Mouse (Mus musculus) heart, adult 8-10 months (tissue): ENCODE data around the gene Usp25. TPM values are rescaled to one million over a fixed set of nuclear protein-coding genes. Genes with fewer than 3 reads are reported as not detected.

Experiments used
- DNase-seq: peaks from one replicate; pipeline ENCODE4 v3.0.0; 2022; ENCODE audit warnings: low spot score
- total RNA-seq, 4 experiments: library from RNA; stranded (reverse); gene quantifications; 2 replicates each; pipeline ENCODE4 v1.2.4; 2022

The Usp25 gene
- 10 to 100 TPM; 63.7 to 71.6 (median 65.6) TPM for total RNA-seq

DNA sequence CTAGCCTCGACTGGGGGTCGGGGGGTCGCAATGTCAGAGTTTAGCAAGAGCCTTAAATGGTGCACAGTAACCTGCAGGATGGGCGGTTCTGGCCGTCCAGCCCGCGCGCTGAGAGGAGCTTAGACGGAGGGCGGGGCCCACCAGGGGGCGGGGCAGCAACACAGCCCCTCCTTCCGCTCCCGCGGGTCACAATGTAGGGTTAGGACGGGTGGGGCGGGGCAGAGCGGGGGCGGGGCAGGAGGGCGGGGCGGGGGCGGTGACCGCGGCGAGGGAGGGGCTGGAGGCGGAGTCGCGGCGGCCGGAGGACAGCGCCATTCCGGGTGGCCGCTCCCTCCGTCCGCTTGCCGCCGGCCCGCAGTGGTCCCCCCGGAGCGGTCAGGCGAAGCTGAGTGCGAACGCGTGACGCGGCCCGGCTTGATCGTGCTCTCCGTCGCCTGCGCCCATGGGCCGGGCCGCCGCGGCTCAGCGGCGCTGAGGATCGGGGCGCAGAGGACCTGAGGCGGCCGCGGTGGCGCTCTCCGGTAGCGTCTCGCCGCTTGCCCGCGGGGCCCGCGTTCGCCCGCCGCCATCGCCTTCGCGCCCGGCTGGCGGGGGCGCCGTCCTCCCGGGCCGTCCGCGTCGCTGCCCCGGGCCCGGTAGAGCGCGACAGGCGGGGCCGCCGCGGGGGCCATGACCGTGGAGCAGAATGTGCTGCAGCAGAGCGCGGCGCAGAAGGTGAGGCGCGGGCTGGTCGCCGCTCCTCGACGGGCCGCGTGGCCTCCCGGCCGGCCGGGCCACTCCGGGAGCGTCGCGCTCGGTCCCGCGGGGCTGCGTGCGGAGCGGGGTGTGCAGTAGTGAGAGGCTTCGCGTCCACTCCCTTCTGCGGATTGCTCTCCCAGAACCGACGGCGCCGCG lies at the start of gene Usp25:
Usp25 (plus strand) TSS at position 280 of the 894 bp plus-strand sequence.
- DNase-seq: peak; percentile 89

DNA sequence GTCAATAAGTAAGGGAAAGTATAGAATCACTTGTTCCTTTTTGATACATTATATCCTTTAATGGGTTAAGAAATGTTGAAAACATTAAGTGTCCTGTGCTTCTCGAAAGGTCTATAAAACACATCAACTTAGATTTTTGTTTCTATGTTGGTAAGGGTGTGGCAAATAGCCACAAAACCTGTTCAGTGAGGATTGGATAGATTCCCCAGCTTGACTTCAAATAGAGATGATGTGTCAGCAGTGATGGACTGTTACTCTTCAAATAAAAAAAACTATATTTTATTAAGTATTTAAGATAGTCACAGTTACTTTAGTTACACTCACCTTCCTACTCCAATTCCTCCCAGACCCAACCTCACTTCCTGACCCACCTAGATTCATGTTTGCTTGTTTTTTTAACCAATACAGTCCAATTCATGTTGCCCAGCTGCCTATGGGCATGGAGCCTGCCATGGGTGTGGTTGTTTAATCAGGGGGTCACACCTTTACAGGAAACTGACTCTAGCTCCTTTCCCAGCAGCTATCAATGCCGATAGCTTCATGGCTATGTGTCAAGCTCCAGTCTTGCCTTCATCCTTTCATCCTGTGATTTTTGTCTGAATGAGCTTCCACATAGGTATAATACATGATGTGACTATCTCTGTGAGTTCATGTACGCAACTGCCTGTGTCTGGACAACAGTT lies 45.8 kb upstream of the Usp25 start:
- DNase-seq: no peak

DNA sequence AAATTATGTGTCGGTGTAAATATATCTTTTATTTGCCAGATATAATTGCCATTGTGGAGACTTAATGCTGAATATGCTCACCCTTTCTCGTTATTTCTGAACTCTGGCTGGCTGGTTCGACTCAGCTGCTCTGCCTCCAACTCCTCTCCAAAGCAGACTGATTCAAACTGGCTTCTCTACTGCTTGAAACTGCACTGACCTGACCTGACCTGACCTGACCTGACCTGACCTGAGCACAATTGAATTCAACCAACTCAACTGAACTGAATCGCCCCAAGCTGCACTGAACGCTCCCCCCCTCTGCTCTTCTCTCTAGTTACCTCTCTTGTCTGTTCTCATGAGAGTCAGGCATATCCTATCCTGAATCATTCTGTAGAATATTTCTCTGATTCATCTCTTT lies 42.3 kb upstream of the Usp25 start:
- no peak for DNase-seq

DNA sequence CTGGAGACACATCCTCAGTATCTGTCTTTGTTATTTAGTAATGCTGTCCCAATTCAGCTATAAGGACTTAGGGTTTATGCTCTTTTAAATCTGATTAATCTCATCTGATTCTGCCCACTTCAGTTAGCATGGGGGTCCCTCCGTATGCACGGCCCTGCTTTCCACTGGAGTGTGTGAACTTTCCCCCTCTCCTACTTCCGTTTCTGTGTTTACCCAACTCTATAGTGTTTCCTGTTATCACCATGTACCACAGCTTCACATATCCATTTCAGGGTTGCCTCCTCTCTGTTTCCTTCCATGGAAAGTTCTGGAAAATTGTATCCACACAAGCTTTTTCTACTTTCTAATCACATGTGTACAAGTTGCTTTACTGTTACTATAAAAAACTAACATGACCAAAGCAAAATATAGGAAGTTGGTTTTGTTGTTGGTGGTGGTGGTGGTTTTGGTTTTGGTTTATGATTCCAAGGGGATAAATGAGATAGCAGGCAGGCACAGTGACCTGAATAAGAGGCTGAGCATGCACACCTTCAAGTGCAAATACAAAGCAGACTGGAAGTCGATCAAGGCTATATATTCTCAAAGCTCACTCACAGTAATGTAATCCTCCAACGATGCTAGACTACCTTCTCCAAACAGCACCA lies 36.6 kb upstream of the Usp25 start:
- no peak for DNase-seq

DNA sequence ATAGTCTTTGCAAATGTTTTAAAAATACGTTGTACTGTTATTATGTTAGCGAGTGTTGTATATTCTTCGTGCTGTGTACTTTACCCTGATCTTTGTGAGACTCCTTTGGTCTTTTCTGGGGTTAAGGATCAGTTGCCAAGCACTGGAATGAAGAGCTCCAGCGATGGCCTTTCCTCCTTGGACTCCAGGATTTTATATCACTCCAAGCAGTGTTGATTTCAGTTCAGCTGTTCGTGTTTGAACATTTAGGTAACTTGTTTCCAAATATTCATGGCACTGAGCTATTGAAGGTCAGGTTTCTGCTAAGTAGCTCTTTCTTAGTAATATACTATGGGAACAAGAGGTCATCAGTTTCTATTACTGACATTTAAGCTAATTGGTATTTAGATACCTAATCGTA lies 29.8 kb upstream of the Usp25 start:
- no peak for DNase-seq

DNA sequence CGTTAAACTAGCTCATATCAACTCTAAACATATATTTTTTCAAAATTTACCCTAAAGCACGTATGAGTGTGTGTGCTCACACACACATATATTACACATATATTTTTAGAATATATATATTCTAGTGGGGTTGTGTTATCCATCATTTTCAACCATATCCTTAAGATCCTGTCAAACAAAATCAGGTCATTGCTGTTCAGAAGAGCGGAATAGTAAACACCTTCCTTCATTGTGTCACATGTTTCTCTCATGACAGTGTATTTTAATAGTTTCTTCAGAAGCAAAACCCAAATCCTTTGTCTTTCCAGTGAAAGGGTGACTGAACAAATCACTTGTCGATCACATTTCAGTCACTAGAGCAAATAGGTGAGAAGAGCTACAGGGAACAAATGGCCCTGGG lies 25.8 kb upstream of the Usp25 start:
- DNase-seq: no peak

DNA sequence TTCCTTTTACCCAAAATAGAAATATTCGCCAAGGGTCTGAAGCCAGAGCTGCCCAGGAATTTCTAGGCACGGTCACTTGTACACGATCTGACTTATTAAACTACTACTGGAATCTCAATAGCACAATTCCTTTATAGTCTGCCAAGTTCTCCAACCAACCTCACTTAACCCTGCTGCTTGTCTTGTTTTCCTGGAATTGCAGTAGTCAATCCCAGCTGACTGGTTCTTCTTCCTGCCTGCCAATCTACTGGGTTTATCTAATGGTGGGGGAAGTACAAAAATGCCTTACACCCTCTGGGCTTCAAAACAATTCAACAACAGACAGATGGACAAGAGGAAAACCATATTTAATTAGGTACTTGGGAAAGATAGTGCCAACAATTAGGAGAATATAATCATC lies 9.6 kb upstream of the Usp25 start:
- no peak for DNase-seq

DNA sequence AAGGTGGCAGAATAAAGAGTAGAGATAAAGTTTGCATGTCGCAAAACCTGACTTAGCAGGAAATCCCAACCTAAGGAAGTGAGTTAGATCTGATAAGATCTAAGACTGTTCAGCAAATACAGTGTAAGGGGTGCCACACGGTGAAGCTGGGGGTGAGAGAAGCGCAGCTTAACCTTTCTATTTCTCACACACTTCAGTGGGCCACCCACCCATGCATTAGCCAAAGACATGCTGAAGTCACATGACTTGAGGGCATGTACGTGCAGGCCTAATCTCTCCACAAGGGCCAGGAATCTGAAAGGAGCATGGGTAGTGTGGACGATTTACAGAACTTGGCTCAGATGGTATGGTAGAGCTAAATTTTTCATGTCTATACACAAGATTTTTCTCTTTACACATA lies 4.3 kb upstream of the Usp25 start:
- DNase-seq: no peak

DNA sequence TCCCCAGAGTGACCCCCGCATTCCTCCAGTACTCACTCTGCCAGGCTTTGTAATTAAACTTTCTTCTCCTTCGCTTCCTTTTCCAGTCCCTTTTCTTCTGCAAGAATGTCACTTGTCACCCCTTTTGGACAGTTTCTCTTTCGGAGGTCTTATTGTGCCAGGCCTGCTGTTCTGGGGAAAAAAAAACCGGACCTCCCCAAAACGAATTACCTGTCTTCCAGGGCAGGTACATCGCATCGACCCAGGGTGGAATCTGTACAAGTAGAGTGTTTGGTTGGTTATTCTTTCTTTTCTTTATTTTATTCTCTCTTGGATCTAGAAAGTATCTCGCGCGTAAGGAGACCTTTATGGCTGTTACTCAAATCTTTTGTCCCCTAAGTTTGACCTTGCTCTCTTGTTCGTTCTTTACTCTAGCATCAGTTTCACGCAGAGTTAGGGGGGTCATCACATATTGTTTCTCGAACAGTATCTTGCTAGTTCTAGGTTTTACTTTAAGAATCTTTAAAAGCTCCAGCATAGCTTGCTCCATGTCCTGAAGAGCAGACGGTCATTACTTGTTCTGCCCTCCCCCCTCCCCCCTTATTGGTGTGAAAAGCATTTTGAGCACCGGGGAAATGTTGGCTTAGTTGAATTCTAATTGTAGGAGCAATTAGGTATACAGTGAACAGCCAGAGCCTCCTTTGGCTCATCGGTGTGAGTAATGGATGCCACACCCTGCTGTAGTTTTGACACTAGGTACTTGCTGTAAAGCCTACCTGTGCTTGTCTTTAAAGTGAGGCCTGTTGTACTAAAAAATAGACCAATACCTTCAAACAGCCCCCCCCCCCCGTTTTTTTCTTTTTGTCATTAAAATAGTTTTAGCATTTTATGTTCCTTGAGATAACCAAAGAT lies 1.1 kb downstream of the Usp25 start:
- no peak for DNase-seq

DNA sequence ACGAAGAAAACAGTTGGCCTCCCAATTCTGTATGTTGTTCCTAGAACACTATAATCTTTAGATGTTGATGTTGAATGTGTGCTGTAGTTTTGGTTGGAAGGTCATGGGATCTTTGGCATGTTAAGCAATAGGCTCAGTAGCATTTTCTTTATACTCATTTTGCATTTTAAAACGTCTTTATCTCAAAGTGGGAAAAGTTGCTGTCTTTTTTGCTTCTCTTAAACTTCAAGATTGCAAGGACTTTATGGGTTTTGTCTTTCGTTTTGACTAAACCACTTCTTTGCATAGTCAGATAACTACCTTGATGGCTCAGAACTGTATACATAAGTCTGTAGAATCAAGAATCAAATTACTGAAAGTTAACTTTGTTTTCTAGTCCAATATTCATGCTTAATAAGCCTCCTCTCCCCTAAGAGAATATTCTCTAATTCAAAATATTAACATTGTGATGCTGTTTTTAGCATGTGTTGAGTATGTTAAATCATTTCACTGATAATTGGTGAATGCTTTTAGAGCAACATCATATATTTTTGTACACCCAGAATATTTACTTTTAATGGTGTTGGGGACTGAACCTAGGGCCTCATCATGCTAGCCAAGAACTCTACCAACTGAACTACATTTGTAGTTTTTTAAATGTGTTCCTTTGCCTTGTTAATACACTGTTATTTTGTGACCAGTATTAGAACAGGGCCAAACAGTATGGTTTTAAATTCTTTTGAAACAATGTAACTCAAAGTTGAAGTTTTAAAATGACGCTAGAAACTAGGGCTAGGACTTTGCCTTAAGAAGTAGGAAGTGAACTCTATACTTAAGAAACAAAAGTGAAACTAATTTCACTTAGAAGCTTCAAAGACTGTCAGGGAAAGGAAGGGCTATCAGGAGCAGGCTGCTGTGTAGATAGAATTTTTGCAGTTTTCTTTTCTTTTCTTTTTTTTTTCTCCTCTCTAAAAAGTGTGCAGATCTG lies 2.2 kb downstream of the Usp25 start:
- DNase-seq: peak; percentile 45

DNA sequence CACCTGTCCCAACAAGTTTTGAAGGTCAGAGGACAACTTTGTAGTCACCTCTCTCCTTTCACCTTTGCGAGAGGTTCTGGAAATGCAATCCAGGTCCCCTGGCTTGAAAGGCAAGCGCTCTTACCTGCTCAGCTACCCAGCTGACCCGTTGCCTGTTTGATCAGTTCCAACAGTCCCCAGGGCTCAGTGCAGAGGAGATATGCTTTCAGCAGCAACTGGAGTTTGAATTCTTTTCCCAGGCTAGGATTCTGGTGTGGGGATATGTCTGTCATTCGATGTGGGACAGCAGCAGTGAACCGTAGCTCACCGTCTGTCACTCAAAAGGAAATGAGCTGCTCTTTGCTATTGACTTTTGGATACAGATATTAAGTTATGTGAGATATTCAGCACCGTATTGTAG lies 4.4 kb downstream of the Usp25 start:
- DNase-seq: no peak

DNA sequence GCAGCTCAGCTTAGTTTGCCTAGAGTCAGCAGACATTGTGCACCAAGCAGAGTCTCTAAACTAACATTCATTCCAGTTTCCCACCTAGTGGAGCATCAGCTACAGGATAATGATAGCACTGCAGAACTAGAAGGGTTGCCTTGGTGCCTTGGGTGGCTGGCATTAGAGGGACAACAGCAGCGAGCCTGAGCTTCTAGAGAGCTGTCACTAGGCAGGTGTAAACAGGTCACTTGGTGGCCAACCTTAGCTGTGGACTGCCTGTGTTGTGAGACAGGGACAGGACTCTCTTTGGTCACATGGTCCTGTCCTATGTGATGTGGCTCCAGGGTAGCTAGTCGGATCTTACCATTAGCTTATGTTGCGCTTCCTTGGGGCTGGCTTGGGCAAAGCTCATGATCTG lies 6.7 kb downstream of the Usp25 start:
- DNase-seq: no peak

DNA sequence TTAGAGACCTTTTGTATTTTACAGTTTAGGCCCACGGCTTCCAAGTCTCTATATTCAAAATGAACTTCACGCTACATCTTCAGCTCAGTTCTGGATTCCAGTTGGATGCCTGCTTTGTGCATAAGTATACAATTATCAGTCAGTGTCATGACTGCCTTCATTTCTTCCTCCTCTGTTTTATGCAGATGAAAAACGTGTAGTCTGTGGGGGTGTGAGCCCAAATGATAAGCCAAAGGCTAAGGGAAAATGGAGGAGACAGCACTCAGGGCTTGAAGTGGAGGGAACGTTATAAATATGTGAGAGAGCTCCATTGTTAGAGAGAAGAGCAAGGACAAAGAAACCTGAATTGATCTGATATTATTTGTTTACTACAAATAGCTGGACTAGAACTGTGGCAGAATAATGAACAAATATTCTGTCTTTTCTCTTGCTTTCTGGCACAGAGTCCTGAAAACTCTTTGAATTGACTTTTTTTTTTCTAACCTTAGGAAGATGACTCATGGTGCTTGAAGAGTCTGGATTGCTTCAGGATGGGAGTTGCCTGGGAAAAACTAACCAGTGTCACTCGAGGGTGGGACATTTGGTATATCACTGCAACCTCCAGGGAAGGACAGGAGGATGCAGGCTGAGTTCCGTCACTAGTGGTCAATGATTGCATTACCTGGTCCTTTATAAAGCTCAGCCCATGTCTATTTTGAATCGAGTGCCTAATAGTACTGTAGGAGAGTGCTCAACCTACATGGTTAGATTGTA lies 10.3 kb downstream of the Usp25 start:
- peak; percentile 47 for DNase-seq

DNA sequence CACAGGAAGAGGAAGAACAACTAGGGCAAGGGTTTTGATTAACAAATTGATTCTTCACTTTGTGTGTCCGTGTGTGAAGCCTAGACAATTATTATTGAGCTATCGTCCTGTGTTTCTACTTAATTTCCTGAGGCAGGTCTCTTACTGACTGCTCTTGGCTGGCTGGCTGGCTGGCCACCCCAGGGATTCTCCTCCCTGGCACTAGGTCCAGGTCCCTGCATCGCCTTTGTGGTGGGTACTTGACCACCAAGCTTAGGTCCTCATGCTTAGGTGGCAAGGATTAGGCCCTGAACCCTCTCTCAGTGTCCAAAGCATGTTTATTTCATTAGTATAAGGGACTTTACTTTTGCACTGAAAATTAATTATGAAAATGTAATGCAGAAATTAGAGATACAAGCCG lies 12.6 kb downstream of the Usp25 start:
- no peak for DNase-seq

DNA sequence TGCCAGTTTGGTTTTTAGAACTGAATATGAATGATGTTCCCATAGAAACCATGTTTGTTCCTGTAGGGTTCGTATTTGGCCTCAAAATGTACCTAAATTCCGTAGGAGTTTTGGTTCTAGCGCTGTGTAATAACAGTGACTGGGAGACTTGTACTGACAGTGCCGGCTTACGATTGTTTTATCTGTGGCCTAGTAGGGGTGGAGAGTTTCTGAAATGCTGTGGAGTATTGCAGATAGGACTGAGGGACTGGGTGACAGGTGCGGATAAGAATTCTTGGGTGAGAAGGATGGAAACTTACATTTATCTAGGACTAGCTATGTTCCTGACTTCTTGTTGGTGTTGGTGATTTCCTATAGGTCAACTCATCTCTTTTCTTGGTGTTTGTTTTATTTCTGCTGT lies 13.4 kb downstream of the Usp25 start:
- DNase-seq: no peak

DNA sequence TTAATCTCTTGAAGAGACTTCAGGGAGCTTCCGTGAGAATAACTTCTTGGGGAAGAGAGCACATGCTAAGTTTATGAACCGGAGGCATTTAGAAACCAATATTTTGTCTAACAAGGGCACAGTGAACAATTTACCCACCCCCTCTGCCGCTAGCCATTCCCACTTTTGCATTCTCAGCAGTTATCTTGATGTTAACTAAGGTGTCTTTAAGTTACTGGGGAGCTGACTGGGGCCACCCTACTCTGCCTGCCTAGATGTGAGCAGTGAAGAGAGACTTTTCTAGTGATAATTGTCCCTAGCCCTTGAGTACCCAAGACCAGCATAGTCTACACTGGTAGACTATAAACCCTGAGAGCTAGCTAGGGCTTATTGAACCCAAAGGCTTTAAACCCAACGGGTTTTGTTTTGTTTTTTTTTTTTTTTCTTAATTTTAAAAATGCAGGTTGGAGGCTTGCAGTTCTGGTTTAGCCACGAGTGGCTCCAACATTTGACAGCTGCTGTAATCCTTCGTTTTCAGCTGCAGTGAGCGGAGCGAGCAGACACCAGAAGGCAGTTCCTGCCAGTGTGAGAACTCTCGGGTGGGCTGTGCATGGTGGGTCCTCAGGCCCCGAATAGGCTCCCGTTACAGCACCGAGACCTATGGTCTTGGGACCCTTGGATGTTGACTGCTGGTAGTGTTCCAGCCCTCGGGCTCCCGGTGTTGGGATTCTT lies 14.6 kb downstream of the Usp25 start:
- no peak for DNase-seq

DNA sequence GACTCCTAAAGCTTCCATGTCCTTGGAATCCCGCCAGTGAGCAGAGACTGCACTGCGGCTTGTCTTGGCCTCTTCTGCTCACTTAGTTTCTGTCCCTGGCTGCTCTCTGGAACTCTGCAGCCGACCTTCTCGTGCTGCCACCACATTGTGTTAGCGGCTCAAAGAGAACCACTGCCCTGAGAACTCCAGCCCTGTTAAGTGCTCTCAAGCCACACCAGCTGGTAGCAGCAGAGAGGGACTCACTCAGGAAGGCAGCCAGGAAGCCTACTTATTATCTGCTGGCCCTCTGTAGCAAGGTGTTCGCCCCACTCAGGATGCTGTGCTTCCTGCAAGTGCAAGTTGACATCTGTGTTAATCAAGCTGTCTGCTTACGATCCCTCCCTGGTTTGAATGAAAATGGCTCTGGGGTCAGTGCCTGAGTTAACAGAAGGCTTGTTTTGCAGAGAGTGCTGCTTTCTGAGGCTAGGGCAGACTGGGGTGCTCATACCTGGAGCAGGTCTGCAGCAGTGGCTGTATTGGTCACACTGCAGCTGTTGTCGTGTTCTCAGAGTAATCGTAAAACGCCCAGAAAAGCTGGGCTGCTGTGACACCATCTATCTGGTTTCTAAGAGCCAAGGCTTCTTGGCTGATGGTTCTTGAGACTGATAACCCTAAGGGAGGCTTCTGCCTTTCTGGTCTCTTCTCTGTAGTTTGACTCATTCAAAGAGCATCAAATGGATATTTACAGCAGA lies 15.3 kb downstream of the Usp25 start:
- DNase-seq: peak; percentile 61

DNA sequence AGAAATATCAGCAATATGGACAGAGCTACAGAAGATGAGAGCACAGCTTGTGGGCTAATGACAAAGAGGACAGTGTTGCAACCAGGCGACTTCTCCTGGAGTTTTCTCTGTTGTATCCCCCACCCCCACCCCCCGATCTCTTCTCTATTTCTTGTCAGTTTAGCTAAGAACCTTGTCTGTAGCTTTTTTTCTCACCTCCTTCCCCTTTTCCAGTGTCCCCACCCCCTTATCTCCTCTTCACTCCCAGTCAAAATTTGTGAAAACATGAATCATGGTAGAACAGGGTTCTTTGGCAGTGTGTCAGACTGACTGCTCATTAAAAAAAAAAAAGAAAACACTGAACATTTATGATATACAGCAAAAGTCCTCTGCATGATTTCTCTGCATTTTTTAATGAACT lies 16.9 kb downstream of the Usp25 start:
- DNase-seq: no peak
